Mouse (Mus musculus): ENCODE measurements around the gene Pclo. TPM values are rescaled to one million over a fixed set of nuclear protein-coding genes. Genes with fewer than 3 reads are reported as not detected.

Gene Pclo
- polyA plus RNA-seq, 1 experiment = 0.02 TPM

DNA sequence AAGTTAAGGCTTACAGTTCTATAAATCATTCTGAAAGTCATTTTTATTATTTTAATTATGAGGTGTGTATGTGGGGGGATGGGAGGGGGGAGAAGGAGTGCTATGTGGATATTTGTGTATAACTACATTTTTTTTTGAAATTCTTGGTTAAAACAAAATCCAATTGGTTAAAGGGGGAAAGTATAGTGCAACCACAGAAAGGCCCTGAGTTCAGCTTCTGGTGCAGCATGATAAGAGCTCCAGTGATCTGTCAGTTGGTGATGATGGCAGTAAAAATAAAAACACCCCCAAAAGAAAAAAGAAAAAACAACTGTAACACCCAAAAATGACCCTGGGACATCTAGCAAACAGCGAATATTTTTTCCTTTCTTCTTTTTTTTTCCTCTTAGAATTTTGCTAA is 93.6 kb downstream of the Pclo start:
- TF ChIP-seq POLR2A (IDR thresholded peaks at IDR 0.05; ENCODE audit: low read depth, low read length) (no peak), CTCF (IDR thresholded peaks at IDR 0.05; ENCODE audit: extremely low read depth, insufficient read depth, insufficient read length, insufficient replicate concordance) (no peak)
- Histone ChIP-seq H3K27ac (ENCODE audit: insufficient read depth, low read length) (no peak overlapping the region), H3K36me3 (ENCODE audit: control insufficient read depth, insufficient read depth, low read length) (no peaks in the 10 kb centered on the region), H3K4me3 (ENCODE audit: extremely low read depth, insufficient read depth, insufficient read length) (no peak overlapping the region), H3K27me3 (ENCODE audit: control insufficient read depth, insufficient read depth, low read length) (no peaks in the 10 kb centered on the region), H3K4me1 (ENCODE audit: control insufficient read depth, insufficient read depth, insufficient read length) (no peaks in the 10 kb centered on the region)
- WGBS = 39% methylated on average over 1 of the region's 1 CpGs
- no peak for DNase-seq (ENCODE audit: low read depth in 1 of 2, low spot score in 2 of 2)

- Histone ChIP-seq H3K4me1 (ENCODE audit: control insufficient read depth, insufficient read depth, insufficient read length) (no peaks in the 10 kb centered on the region), H3K27me3 (ENCODE audit: control insufficient read depth, insufficient read depth, low read length) (no peaks in the 10 kb centered on the region), H3K27ac (ENCODE audit: insufficient read depth, low read length) (no peak overlapping the region), H3K36me3 (ENCODE audit: control insufficient read depth, insufficient read depth, low read length) (no peaks in the 10 kb centered on the region), H3K4me3 (ENCODE audit: extremely low read depth, insufficient read depth, insufficient read length) (no peak overlapping the region)
- no peak for DNase-seq (ENCODE audit: low read depth in 1 of 2, low spot score in 2 of 2)
- WGBS = 84% methylated on average over 7 of the region's 7 CpGs
- TF ChIP-seq POLR2A (IDR thresholded peaks at IDR 0.05; ENCODE audit: low read depth, low read length) = no peak
- no peak for TF ChIP-seq CTCF (IDR thresholded peaks at IDR 0.05; ENCODE audit: extremely low read depth, insufficient read depth, insufficient read length, insufficient replicate concordance)
Observed at GRCm38 (mm10) chr5:14621146-14621545, 106.4 kb downstream of the Pclo start.

GRCm38 (mm10) chr5:14623360-14623759 is 108.6 kb downstream of the Pclo start:
- 68% methylated on average over 7 of the region's 7 CpGs for WGBS
- Histone ChIP-seq H3K4me1 (ENCODE audit: control insufficient read depth, insufficient read depth, insufficient read length) (no peaks in the 10 kb centered on the region), H3K4me3 (ENCODE audit: extremely low read depth, insufficient read depth, insufficient read length) (no peak overlapping the region), H3K27me3 (ENCODE audit: control insufficient read depth, insufficient read depth, low read length) (no peaks in the 10 kb centered on the region), H3K27ac (ENCODE audit: insufficient read depth, low read length) (no peak overlapping the region), H3K36me3 (ENCODE audit: control insufficient read depth, insufficient read depth, low read length) (no peaks in the 10 kb centered on the region)
- TF ChIP-seq POLR2A (IDR thresholded peaks at IDR 0.05; ENCODE audit: low read depth, low read length) = no peak
- no peak for TF ChIP-seq CTCF (IDR thresholded peaks at IDR 0.05; ENCODE audit: extremely low read depth, insufficient read depth, insufficient read length, insufficient replicate concordance)
- no peak for DNase-seq (ENCODE audit: low read depth in 1 of 2, low spot score in 2 of 2)

DNA sequence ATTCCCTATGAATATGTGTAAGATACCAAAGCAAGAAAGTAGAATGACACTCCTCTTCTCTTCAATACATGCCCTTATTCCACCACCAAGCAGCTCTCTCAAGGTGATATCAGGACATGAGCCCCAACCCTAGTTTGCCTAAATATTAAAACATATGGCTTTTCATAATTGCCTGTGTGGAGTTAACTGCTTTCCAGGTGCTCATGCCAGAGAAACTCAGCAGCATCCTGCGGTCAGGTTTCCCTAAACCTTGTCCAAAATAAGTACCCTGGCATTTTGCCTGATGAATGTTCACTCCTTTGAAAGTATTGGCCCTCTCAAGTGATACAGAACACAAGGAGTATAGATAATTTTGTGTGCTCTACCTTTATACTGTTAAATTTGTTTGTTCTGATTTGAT is 126.5 kb downstream of the Pclo start:
- WGBS = 88% methylated on average over 1 of the region's 1 CpGs
- no peak for DNase-seq (ENCODE audit: low read depth in 1 of 2, low spot score in 2 of 2)
- TF ChIP-seq CTCF (IDR thresholded peaks at IDR 0.05; ENCODE audit: extremely low read depth, insufficient read depth, insufficient read length, insufficient replicate concordance) (no peak), POLR2A (IDR thresholded peaks at IDR 0.05; ENCODE audit: low read depth, low read length) (no peak)
- no peaks in the 10 kb centered on the region for H3K27me3 ChIP-seq (ENCODE audit: control insufficient read depth, insufficient read depth, low read length)
- no peaks in the 10 kb centered on the region for H3K36me3 ChIP-seq (ENCODE audit: control insufficient read depth, insufficient read depth, low read length)
- no peaks in the 10 kb centered on the region for H3K4me1 ChIP-seq (ENCODE audit: control insufficient read depth, insufficient read depth, insufficient read length)
- no peak overlapping the region for H3K4me3 ChIP-seq (ENCODE audit: extremely low read depth, insufficient read depth, insufficient read length)
- H3K27ac ChIP-seq (ENCODE audit: insufficient read depth, low read length) = no peak overlapping the region

GRCm38 (mm10) chr5:14645856-14646255 is 131.1 kb downstream of the Pclo start:
- WGBS = 92% methylated on average over 3 of the region's 3 CpGs
- TF ChIP-seq CTCF (IDR thresholded peaks at IDR 0.05; ENCODE audit: extremely low read depth, insufficient read depth, insufficient read length, insufficient replicate concordance) = no peak
- TF ChIP-seq POLR2A (IDR thresholded peaks at IDR 0.05; ENCODE audit: low read depth, low read length) = no peak
- no peaks in the 10 kb centered on the region for H3K36me3 ChIP-seq (ENCODE audit: control insufficient read depth, insufficient read depth, low read length)

GRCm38 (mm10) chr5:14660637-14661036 is 145.9 kb downstream of the Pclo start:
- Histone ChIP-seq H3K36me3 (ENCODE audit: control insufficient read depth, insufficient read depth, low read length) (no peaks in the 10 kb centered on the region), H3K4me1 (ENCODE audit: control insufficient read depth, insufficient read depth, insufficient read length) (no peaks in the 10 kb centered on the region), H3K27me3 (ENCODE audit: control insufficient read depth, insufficient read depth, low read length) (no peaks in the 10 kb centered on the region), H3K27ac (ENCODE audit: insufficient read depth, low read length) (no peak overlapping the region), H3K4me3 (ENCODE audit: extremely low read depth, insufficient read depth, insufficient read length) (no peak overlapping the region)
- TF ChIP-seq POLR2A (IDR thresholded peaks at IDR 0.05; ENCODE audit: low read depth, low read length) (no peak), CTCF (IDR thresholded peaks at IDR 0.05; ENCODE audit: extremely low read depth, insufficient read depth, insufficient read length, insufficient replicate concordance) (no peak)
- no peak for DNase-seq (ENCODE audit: low read depth in 1 of 2, low spot score in 2 of 2)
- 65% methylated on average over 1 of the region's 1 CpGs for WGBS

More at GRCm38 (mm10) chr5:14645856-14646255, 131.1 kb downstream of the Pclo start:
- DNase-seq (ENCODE audit: low read depth in 1 of 2, low spot score in 2 of 2) = no peak
- Histone ChIP-seq H3K4me3 (ENCODE audit: extremely low read depth, insufficient read depth, insufficient read length) (no peak overlapping the region), H3K4me1 (ENCODE audit: control insufficient read depth, insufficient read depth, insufficient read length) (no peaks in the 10 kb centered on the region), H3K27ac (ENCODE audit: insufficient read depth, low read length) (no peak overlapping the region), H3K27me3 (ENCODE audit: control insufficient read depth, insufficient read depth, low read length) (no peaks in the 10 kb centered on the region)

DNA sequence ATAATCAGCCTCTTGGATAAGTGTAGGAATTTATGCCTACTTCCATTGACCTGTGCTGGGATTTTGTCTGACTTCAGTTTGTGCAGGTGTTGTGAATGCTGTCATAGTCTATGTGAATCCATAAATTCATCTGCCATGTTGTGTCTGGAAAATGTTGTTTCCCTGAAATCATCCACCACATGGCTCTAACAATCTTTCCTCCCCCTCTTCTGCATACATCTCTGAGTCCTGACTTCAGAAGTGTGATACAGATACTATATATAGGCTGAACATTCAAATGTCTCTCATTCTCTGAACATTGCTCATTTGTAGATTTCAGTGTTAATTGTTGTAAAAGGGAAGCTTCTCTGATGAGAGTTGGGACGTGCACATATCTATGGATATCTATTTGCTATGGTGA is 147.5 kb downstream of the Pclo start:
- 78% methylated on average over 1 of the region's 1 CpGs for whole genome bisulfite sequencing
- H3K27me3 ChIP-seq (ENCODE audit: control insufficient read depth, insufficient read depth, low read length) = no peaks in the 10 kb centered on the region
- no peak for DNase-seq (ENCODE audit: low read depth in 1 of 2, low spot score in 2 of 2)
- no peaks in the 10 kb centered on the region for H3K4me1 ChIP-seq (ENCODE audit: control insufficient read depth, insufficient read depth, insufficient read length)
- no peak for TF ChIP-seq POLR2A (IDR thresholded peaks at IDR 0.05; ENCODE audit: low read depth, low read length)
- no peak for TF ChIP-seq CTCF (IDR thresholded peaks at IDR 0.05; ENCODE audit: extremely low read depth, insufficient read depth, insufficient read length, insufficient replicate concordance)
- no peak overlapping the region for H3K27ac ChIP-seq (ENCODE audit: insufficient read depth, low read length)
- no peaks in the 10 kb centered on the region for H3K36me3 ChIP-seq (ENCODE audit: control insufficient read depth, insufficient read depth, low read length)
- no peak overlapping the region for H3K4me3 ChIP-seq (ENCODE audit: extremely low read depth, insufficient read depth, insufficient read length)

Data from spleen, adult 2 months (tissue).